Mouse (Mus musculus): ENCODE data around the gene Rasal2. TPM values are rescaled to one million over a fixed set of nuclear protein-coding genes. Genes with fewer than 3 reads are reported as not detected.
A peak's percentile ranks its signal among the peaks of the same experiment; 100 is the strongest.

The Rasal2 gene
- total RNA-seq, 2 experiments from 2014 or later, result 13.3 to 16.9 TPM

GRCm38 (mm10) chr1:157141014-157141413, 271.4 kb downstream of the Rasal2 start:
- DNase-seq, result no peak

GRCm38 (mm10) chr1:157137854-157138241, 274.5 kb downstream of the Rasal2 start:
- DNase-seq, result no peak

GRCm38 (mm10) chr1:157137132-157137853, 275.1 kb downstream of the Rasal2 start:
- DNase-seq, result no peak

- no peak for DNase-seq
Measured at GRCm38 (mm10) chr1:157128219-157128618, 284.2 kb downstream of the Rasal2 start.

GRCm38 (mm10) chr1:157123836-157124235, 288.6 kb downstream of the Rasal2 start:
- DNase-seq, result no peak

- no peak for DNase-seq
Measured at GRCm38 (mm10) chr1:157119168-157119567, 293.2 kb downstream of the Rasal2 start.

GRCm38 (mm10) chr1:157117440-157117839, 295.0 kb downstream of the Rasal2 start:
- no peak for DNase-seq

GRCm38 (mm10) chr1:157114492-157114891, 297.9 kb downstream of the Rasal2 start:
- DNase-seq, result no peak

GRCm38 (mm10) chr1:157110287-157110835, 302.0 kb downstream of the Rasal2 start:
- no peak for DNase-seq

- no peak for DNase-seq
Measured at GRCm38 (mm10) chr1:157108580-157108979, 303.8 kb downstream of the Rasal2 start, which contains the start of gene Tex35. Gene Tex35, minus strand, starts transcription at chr1:157108680.

- peak; percentile 9 to 44 for DNase-seq
Measured at GRCm38 (mm10) chr1:157101122-157101865, 311.1 kb downstream of the Rasal2 start.

DNA sequence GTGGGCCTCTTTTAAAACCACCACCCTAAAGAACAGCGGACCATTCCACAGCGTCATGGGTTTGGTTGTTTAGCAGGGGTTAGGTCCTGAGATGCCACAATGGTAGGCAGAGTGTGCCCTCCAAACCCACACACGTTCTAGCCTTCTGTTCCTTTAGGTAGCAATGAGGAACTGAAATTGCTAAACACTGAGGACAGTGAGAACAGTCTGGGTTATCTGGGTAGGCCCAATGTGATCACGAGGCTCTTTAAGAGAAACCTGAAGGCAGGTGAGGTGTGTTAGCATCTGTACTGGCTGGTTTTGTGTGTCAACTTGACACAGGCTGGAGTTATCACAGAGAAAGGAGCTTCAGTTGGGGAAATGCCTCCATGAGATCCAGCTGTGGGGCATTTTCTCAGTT, 316.9 kb downstream of the Rasal2 start:
- no peak for DNase-seq

GRCm38 (mm10) chr1:157092622-157093021, 319.8 kb downstream of the Rasal2 start:
- no peak for DNase-seq

- DNase-seq, result no peak
Measured at GRCm38 (mm10) chr1:157092140-157092539, 320.3 kb downstream of the Rasal2 start.

DNA sequence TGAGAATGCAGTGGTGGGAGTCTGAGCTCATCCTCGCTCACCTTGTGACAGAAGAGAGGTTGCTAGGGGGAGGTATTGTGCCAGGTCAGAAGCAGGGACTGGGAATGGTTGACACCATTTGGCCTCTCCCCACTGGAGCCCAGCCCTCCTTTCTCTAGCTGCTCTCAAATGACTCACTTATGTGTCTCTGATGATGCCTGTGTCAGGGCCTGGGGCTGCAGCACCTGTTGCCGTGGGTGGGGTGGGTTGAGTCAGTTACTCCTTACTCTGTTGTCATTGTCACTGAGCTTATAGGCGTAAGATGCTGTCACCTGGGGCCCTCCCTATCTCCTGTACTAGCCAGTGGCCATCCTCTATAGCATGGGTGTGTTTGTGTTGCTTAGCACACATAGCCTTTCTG, 321.6 kb downstream of the Rasal2 start:
- DNase-seq, result no peak

GRCm38 (mm10) chr1:157086097-157086994, 326.0 kb downstream of the Rasal2 start:
- peak; percentile 71 to 77 for DNase-seq

Other genes starting within 250 kb of the Rasal2 start
- gene Cryzl2, start 46.0 kb upstream of the Rasal2 start, total RNA-seq (2021), result 10 to 100 TPM; 42.6 to 60.1 TPM
- gene Sec16b, start 94.1 kb upstream of the Rasal2 start, total RNA-seq (2021), result 1 to 10 TPM in 1 of 2 experiments, under 1 TPM in 1; 0.56 to 1.1 TPM